Mouse (Mus musculus): ENCODE results near the gene Gm1110. TPM values are rescaled to one million over a fixed set of nuclear protein-coding genes. Genes with fewer than 3 reads are reported as not detected.
"Not testable (repeated sequence)": the region's sequence is repeated elsewhere in the genome, so short reads cannot be mapped to it uniquely, and the experiment has no call there.

Gene Gm1110
- polyA plus RNA-seq (2015; fragmentation: Nextera tagmentation; extraction: Ambion mirVana), result 0.08 TPM in 1 of 2 replicates, not detected in the other

- H3K4me1 ChIP-seq, result no peaks in the 10 kb centered on the region
- WGBS, result 71% methylated on average over 13 of the region's 13 CpGs
- no peaks in the 10 kb centered on the region for H3K9me3 ChIP-seq
- H3K27ac ChIP-seq, result no peak within 1 kb of the TSS
- no peak within 1 kb of the TSS for H3K4me2 ChIP-seq
- H3K4me3 ChIP-seq, result no peak within 1 kb of the TSS
- no peak for ATAC-seq (ENCODE audit: insufficient number of reproducible peaks, low FRiP score, low TSS enrichment, low read depth)
- no peaks in the 10 kb centered on the region for H3K27me3 ChIP-seq
- H3K36me3 ChIP-seq, result no peaks in the 10 kb centered on the region
- H3K9ac ChIP-seq, result no peak within 1 kb of the TSS
These were observed at the start of gene Gm1110 for GRCm38 (mm10) chr9:26922909-26923526. Gm1110 (minus strand) TSS chr9:26923111.

DNA sequence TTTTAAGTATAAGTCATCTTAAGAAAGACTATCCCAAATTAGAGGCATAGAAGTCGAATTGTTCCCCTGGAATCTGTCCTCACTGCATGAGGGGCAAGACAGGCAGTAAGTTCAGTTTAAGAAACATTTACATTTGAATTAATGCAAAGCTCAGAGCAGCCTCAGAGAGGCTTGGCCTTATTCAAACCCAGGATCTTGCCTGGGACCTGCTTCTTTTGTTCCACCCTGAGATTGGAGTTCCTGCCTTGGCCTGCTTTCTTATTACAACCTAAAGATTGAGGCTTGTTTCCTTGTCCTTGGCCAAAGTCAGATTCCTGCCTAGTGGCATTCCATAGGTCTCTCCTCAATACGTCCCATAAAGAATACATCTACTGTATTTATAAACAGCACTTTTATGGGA is 24.9 kb upstream of the Gm1110 start:
- no peaks in the 10 kb centered on the region for H3K27me3 ChIP-seq
- ATAC-seq (ENCODE audit: insufficient number of reproducible peaks, low FRiP score, low TSS enrichment, low read depth), result no peak
- H3K27ac ChIP-seq, result no peak overlapping the region
- H3K9me3 ChIP-seq, result no peaks in the 10 kb centered on the region
- H3K4me3 ChIP-seq, result no peak overlapping the region
- H3K36me3 ChIP-seq, result no peaks in the 10 kb centered on the region
- H3K4me1 ChIP-seq, result no peaks in the 10 kb centered on the region
- no peak overlapping the region for H3K4me2 ChIP-seq
- WGBS, result 56% methylated on average over 2 of the region's 2 CpGs
- no peak overlapping the region for H3K9ac ChIP-seq

- no peak for ATAC-seq (ENCODE audit: insufficient number of reproducible peaks, low FRiP score, low TSS enrichment, low read depth)
These were observed 1.2 kb upstream of the Gm1110 start for GRCm38 (mm10) chr9:26924146-26924545.

GRCm38 (mm10) chr9:26919778-26920177 is 3.1 kb downstream of the Gm1110 start:
- no peak overlapping the region for H3K4me3 ChIP-seq
- no peak overlapping the region for H3K9ac ChIP-seq
- ATAC-seq (ENCODE audit: insufficient number of reproducible peaks, low FRiP score, low TSS enrichment, low read depth), result no peak
- no peak overlapping the region for H3K4me2 ChIP-seq
- H3K27me3 ChIP-seq, result no peaks in the 10 kb centered on the region
- H3K27ac ChIP-seq, result no peak overlapping the region
- 85% methylated on average over 2 of the region's 2 CpGs for WGBS
- no peaks in the 10 kb centered on the region for H3K4me1 ChIP-seq
- no peaks in the 10 kb centered on the region for H3K9me3 ChIP-seq
- no peaks in the 10 kb centered on the region for H3K36me3 ChIP-seq

More at GRCm38 (mm10) chr9:26924146-26924545, 1.2 kb upstream of the Gm1110 start:
- no peak overlapping the region for H3K4me2 ChIP-seq
- no peak overlapping the region for H3K27ac ChIP-seq
- H3K36me3 ChIP-seq, result no peaks in the 10 kb centered on the region
- 31% methylated on average over 3 of the region's 3 CpGs for WGBS
- H3K9me3 ChIP-seq, result no peaks in the 10 kb centered on the region
- no peaks in the 10 kb centered on the region for H3K4me1 ChIP-seq
- no peak overlapping the region for H3K9ac ChIP-seq
- no peak overlapping the region for H3K4me3 ChIP-seq
- no peaks in the 10 kb centered on the region for H3K27me3 ChIP-seq

- H3K36me3 ChIP-seq, result no peaks in the 10 kb centered on the region
- H3K27me3 ChIP-seq, result no peaks in the 10 kb centered on the region
- no peak overlapping the region for H3K9ac ChIP-seq
- H3K4me1 ChIP-seq, result no peaks in the 10 kb centered on the region; the same call in 1 of the 2 replicates
- H3K4me3 ChIP-seq, result no peak overlapping the region
- no peak for ATAC-seq (ENCODE audit: insufficient number of reproducible peaks, low FRiP score, low TSS enrichment, low read depth)
- no peak overlapping the region for H3K27ac ChIP-seq
- no peak overlapping the region for H3K4me2 ChIP-seq
- H3K9me3 ChIP-seq, result no peaks in the 10 kb centered on the region
- WGBS, result 57% methylated on average over 4 of the region's 4 CpGs
These were observed 9.8 kb downstream of the Gm1110 start for GRCm38 (mm10) chr9:26913150-26913549.

DNA sequence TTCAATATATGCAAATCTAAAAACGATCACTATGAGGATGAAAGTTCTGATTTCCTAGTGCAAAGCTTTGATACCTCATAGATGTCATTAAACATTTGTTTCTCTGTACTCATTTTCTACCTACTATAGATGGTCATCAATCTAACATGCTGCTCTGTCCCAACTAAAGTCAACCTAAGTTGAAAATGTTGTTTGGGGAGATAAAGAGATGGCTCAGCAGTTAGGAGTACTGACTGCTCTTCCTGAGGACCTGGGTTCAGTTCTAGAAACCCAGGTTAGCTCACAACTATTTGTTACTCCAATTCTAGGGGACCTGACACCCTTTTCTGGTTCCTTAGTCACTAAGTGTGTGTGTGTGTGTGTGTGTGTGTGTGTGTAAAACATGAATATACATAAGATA is 11.7 kb downstream of the Gm1110 start:
- Histone ChIP-seq H3K9ac (no peak overlapping the region), H3K9me3 (no peaks in the 10 kb centered on the region), H3K27ac (no peak overlapping the region), H3K27me3 (no peaks in the 10 kb centered on the region), H3K4me2 (no peak overlapping the region), H3K4me1 (no peaks in the 10 kb centered on the region; the same call in 1 of the 2 replicates), H3K4me3 (no peak overlapping the region), H3K36me3 (no peaks in the 10 kb centered on the region)
- ATAC-seq (ENCODE audit: insufficient number of reproducible peaks, low FRiP score, low TSS enrichment, low read depth), result no peak
- WGBS, result 85% methylated on average over 1 of the region's 1 CpGs

GRCm38 (mm10) chr9:26869856-26870255 is 53.1 kb downstream of the Gm1110 start:
- H3K9ac ChIP-seq; H3K4me1 ChIP-seq; H3K27me3 ChIP-seq; H3K27ac ChIP-seq; H3K4me2 ChIP-seq; H3K36me3 ChIP-seq; H3K9me3 ChIP-seq; H3K4me3 ChIP-seq; ATAC-seq (ENCODE audit: insufficient number of reproducible peaks, low FRiP score, low TSS enrichment, low read depth): not testable (repeated sequence)
- WGBS, result 77% methylated on average over 7 of the region's 7 CpGs

DNA sequence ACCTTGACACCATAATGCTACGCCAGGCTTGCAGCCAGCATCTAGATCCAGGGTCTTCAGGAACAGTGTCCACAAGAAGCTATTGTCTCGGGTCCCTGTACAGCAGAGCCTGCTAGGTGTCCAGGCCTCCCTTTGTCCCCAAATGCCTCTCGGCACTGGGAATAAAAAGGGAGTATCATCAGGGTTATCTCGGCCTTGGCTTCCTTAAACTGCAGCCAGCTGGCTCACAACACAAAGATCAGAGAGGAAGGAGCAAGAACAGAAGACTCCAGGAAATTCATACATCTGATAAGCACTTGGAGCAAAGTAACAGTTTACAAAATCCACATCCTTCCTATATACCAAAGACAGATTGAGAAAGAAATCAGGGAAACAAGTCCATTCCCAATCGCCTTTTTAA is 62.2 kb downstream of the Gm1110 start, which contains the start of gene Glb1l3:
Gene Glb1l3, minus strand, starts transcription at position 140 of the 400 bp plus-strand sequence.
- no peak for ATAC-seq (ENCODE audit: insufficient number of reproducible peaks, low FRiP score, low TSS enrichment, low read depth)

DNA sequence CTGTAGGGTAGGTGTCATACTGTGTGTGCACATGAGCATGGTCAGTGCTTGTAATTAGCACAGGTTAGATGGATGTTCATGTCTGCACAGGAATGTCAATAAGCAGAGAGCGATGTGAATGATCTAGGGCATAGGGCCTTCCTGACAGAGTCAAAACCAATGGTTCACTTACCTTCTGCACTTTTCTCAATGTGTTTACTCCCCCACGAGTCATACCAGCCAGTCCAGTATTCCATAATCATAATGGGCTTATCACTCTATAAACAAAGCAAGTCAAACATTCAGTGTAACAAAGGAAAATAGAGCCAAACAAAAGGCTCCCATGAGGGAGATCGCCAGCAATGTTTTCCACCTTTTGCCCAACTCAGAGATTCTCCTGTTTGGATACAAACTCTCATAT is 91.8 kb downstream of the Gm1110 start:
- H3K27ac ChIP-seq, result no peak overlapping the region
- no peak for ATAC-seq (ENCODE audit: insufficient number of reproducible peaks, low FRiP score, low TSS enrichment, low read depth)
- no peaks in the 10 kb centered on the region for H3K4me1 ChIP-seq
- no peaks in the 10 kb centered on the region for H3K9me3 ChIP-seq
- no peak overlapping the region for H3K4me3 ChIP-seq
- H3K4me2 ChIP-seq, result no peak overlapping the region
- no peak overlapping the region for H3K9ac ChIP-seq
- H3K27me3 ChIP-seq, result no peaks in the 10 kb centered on the region
- no peaks in the 10 kb centered on the region for H3K36me3 ChIP-seq
- WGBS, result 80% methylated on average over 3 of the region's 3 CpGs

More for the DNA sequence above, 62.2 kb downstream of the Gm1110 start, which contains the start of gene Glb1l3:
- no peak within 1 kb of the TSS for H3K4me2 ChIP-seq
- H3K27me3 ChIP-seq, result no peaks in the 10 kb centered on the region
- H3K4me1 ChIP-seq, result no peaks in the 10 kb centered on the region
- 77% methylated on average over 5 of the region's 5 CpGs for WGBS
- no peaks in the 10 kb centered on the region for H3K36me3 ChIP-seq
- H3K27ac ChIP-seq, result no peak within 1 kb of the TSS
- no peak within 1 kb of the TSS for H3K4me3 ChIP-seq
- no peak within 1 kb of the TSS for H3K9ac ChIP-seq
- H3K9me3 ChIP-seq, result no peaks in the 10 kb centered on the region

Other genes starting within 250 kb of the Gm1110 start
- gene B3gat1, start 189.4 kb downstream of the Gm1110 start, polyA plus RNA-seq (2015; fragmentation: Nextera tagmentation; extraction: Ambion mirVana), result 0.21 and 0.23 TPM in 2 replicates
- 4.7 and 5.9 TPM in 2 replicates for gene Glb1l2, start 116.6 kb downstream of the Gm1110 start, polyA plus RNA-seq (2015; fragmentation: Nextera tagmentation; extraction: Ambion mirVana)
- not detected in 2 replicates for gene Glb1l3, start 62.2 kb downstream of the Gm1110 start, polyA plus RNA-seq (2015; fragmentation: Nextera tagmentation; extraction: Ambion mirVana)
- gene Acad8, start 76.5 kb upstream of the Gm1110 start, polyA plus RNA-seq (2015; fragmentation: Nextera tagmentation; extraction: Ambion mirVana), result 49.4 and 50.4 TPM in 2 replicates
- gene Thyn1, start 76.6 kb upstream of the Gm1110 start, polyA plus RNA-seq (2015; fragmentation: Nextera tagmentation; extraction: Ambion mirVana), result 97.4 and 107 TPM in 2 replicates
- gene Vps26b, start 107.0 kb upstream of the Gm1110 start, polyA plus RNA-seq (2015; fragmentation: Nextera tagmentation; extraction: Ambion mirVana), result 36.4 and 36.5 TPM in 2 replicates
- 21.3 and 21.6 TPM in 2 replicates for gene Ncapd3, start 107.1 kb upstream of the Gm1110 start, polyA plus RNA-seq (2015; fragmentation: Nextera tagmentation; extraction: Ambion mirVana)
- gene Jam3, start 232.3 kb upstream of the Gm1110 start, polyA plus RNA-seq (2015; fragmentation: Nextera tagmentation; extraction: Ambion mirVana), result 96.1 and 112 TPM in 2 replicates

Data from limb, embryonic 15.5 days (tissue).